Mouse (Mus musculus) layer of hippocampus, adult 9-10 months (tissue): Measurements from ENCODE around the gene Zbbx.

Source experiments
- DNase-seq: peaks from one replicate; pipeline ENCODE4 v3.0.0; 2022; ENCODE audit warnings: low spot score

Gene Zbbx

GRCm38 (mm10) chr3:75164838-75165496, at the start of gene Zbbx:
TSS of gene Zbbx (minus strand) at chr3:75165034.
- DNase-seq = peak; percentile 26

GRCm38 (mm10) chr3:75202808-75203503, 38.1 kb upstream of the Zbbx start:
- DNase-seq = peak; percentile 7

- no peak for DNase-seq
These were observed 17.8 kb upstream of the Zbbx start for GRCm38 (mm10) chr3:75182606-75183005.

GRCm38 (mm10) chr3:75141876-75142275, 23.0 kb downstream of the Zbbx start:
- no peak for DNase-seq

- DNase-seq = no peak
These were observed 60.0 kb downstream of the Zbbx start for GRCm38 (mm10) chr3:75104867-75105266.

GRCm38 (mm10) chr3:75085762-75086161, 79.1 kb downstream of the Zbbx start:
- no peak for DNase-seq

GRCm38 (mm10) chr3:75078906-75079305, 85.9 kb downstream of the Zbbx start:
- no peak for DNase-seq

- DNase-seq = no peak
These were observed 155.1 kb downstream of the Zbbx start for GRCm38 (mm10) chr3:75009701-75010100.
